Mouse (Mus musculus) subcutaneous adipose tissue, adult 2 months (tissue): Measurements from ENCODE around the gene Ssxb5. TPM values are rescaled to one million over a fixed set of nuclear protein-coding genes. Genes with fewer than 3 reads are reported as not detected.

Experiments used
- polyA plus RNA-seq: library from polyadenylated mRNA; depleted of rRNA; stranded (reverse); fragments of >200 nt; gene quantifications from 2 replicates; pipeline ENCODE4 v1.2.3, GENCODE M21; 2012; ENCODE audit warnings: low replicate concordance; rRNA removed

The Ssxb5 gene
- polyA plus RNA-seq, result not detected in 2 replicates

GRCm38 (mm10) chrX:8803391-8803790 lies at the start of gene Ssxb5:
TSS of gene Ssxb5 (plus strand) at chrX:8803691.

GRCm38 (mm10) chrX:8843694-8844093 lies 40.2 kb downstream of the Ssxb5 start, which contains the start of gene Gm6592:
TSS of gene Gm6592 (plus strand) at chrX:8843994.

Other genes with a start within 250 kb of the Ssxb5 start
- gene Ssxb3, start 211.9 kb upstream of the Ssxb5 start, polyA plus RNA-seq, result not detected in 2 replicates
- not detected in 2 replicates for gene Ssxb8, start 112.8 kb upstream of the Ssxb5 start, polyA plus RNA-seq
- not detected in 2 replicates for gene Ssx9, start 55.3 kb upstream of the Ssxb5 start, polyA plus RNA-seq
- gene Gm6592, start 40.3 kb downstream of the Ssxb5 start, polyA plus RNA-seq, result not detected in 2 replicates
- gene Gm5751, start 70.6 kb downstream of the Ssxb5 start, polyA plus RNA-seq, result not detected in 2 replicates
- 0.60 and 2.9 TPM in 2 replicates for gene B630019K06Rik, start 88.7 kb downstream of the Ssxb5 start, polyA plus RNA-seq
- gene Fthl17b, start 159.3 kb downstream of the Ssxb5 start, polyA plus RNA-seq, result not detected in 2 replicates
- not detected in 2 replicates for gene Fthl17c, start 172.9 kb downstream of the Ssxb5 start, polyA plus RNA-seq
- not detected in 2 replicates for gene Fthl17d, start 183.1 kb downstream of the Ssxb5 start, polyA plus RNA-seq
- not detected in 2 replicates for gene Fthl17e, start 229.8 kb downstream of the Ssxb5 start, polyA plus RNA-seq